Mouse (Mus musculus): ENCODE results near the gene Gm973. TPM values are rescaled to one million over a fixed set of nuclear protein-coding genes. Genes with fewer than 3 reads are reported as not detected.

Gene Gm973
- total and polyA plus RNA-seq, 3 experiments = 0.23 TPM; not detected in 2

- TF ChIP-seq ZKSCAN1 (IDR thresholded peaks at IDR 0.05; ENCODE audit: low read depth, low read length) (no peak), POLR2AphosphoS5 (IDR thresholded peaks at IDR 0.05; ENCODE audit: borderline replicate concordance, low read depth, low read length) (no peak), ZNF384 (IDR thresholded peaks at IDR 0.05; ENCODE audit: low read depth, low read length) (peak; percentile 93), EP300 (IDR thresholded peaks at IDR 0.05; ENCODE audit: low read depth in 1 of 2, low read length in 2 of 2) (no peak; a peak in 1 of 4 replicates), NRF1 (IDR thresholded peaks at IDR 0.05; ENCODE audit: insufficient read depth, low read depth, low read length, poor library complexity, severe bottlenecking) (no peak), ETS1 (IDR thresholded peaks at IDR 0.05; ENCODE audit: low read depth, low read length) (no peak), SIN3A (IDR thresholded peaks at IDR 0.05; ENCODE audit: low read length) (peak; percentile 4; the same call in 1 of the 2 replicates)
These were observed 35.1 kb upstream of the Gm973 start (continued) for GRCm38 (mm10) chr1:59480821-59481455.

GRCm38 (mm10) chr1:59481456-59482291 is 34.4 kb upstream of the Gm973 start:
- H3K27ac ChIP-seq (ENCODE audit: control insufficient read depth, low read depth, low read length) = peak overlapping the region; percentile 93
- H3K9me3 ChIP-seq (replicated peaks; ENCODE audit: insufficient read depth, low read length) = no peaks in the 10 kb centered on the region
- H3K4me3 ChIP-seq (ENCODE audit: control insufficient read depth in 1 of 2, insufficient read depth in 1 of 2, low read depth in 2 of 2, low read length in 2 of 2) = peak overlapping the region; percentile 69 to 88
- DNase-seq (ENCODE audit: low read depth, low spot score) = peak; percentile 98
- H3K27me3 ChIP-seq (ENCODE audit: control insufficient read depth in 1 of 2, insufficient read depth in 2 of 2, low read length in 2 of 2) = no peaks in the 10 kb centered on the region
- H3K9ac ChIP-seq (ENCODE audit: control insufficient read depth, low read depth, low read length, poor library complexity, severe bottlenecking) = peak overlapping the region; percentile 86
- peaks cover 44% of the 10 kb centered on the region for H3K79me2 ChIP-seq (ENCODE audit: control insufficient read depth, insufficient read depth, low read length, poor library complexity)
- peaks cover 8 to 25% of the 10 kb centered on the region in 2 experiments for H3K4me1 ChIP-seq (ENCODE audit: control insufficient read depth in 1 of 2, insufficient read depth in 2 of 2, low read length in 2 of 2)
- peaks cover 1 to 19% of the 10 kb centered on the region in 2 experiments; a peak in 3 of 4 replicates for H3K36me3 ChIP-seq (ENCODE audit: control insufficient read depth in 1 of 2, insufficient read depth in 2 of 2, low read length in 2 of 2)
- 0 out of 2 replicates have a peak, but pooled peaks have one; percentile 6 for TF ChIP-seq NRF1 (IDR thresholded peaks at IDR 0.05; ENCODE audit: insufficient read depth, low read depth, low read length, poor library complexity, severe bottlenecking)
- TF ChIP-seq ZC3H11A (IDR thresholded peaks at IDR 0.05; ENCODE audit: low read depth, low read length) = no peak
- peak; percentile 64 for TF ChIP-seq TBP (IDR thresholded peaks at IDR 0.05; ENCODE audit: low read depth, low read length)
- peak in 1 of 2 experiments; percentile 31; a peak in 2 of 4 replicates for TF ChIP-seq EP300 (IDR thresholded peaks at IDR 0.05; ENCODE audit: low read depth in 1 of 2, low read length in 2 of 2)
- TF ChIP-seq MXI1 (IDR thresholded peaks at IDR 0.05; ENCODE audit: low read depth, low read length) = peak; percentile 84
- peak; percentile 87 for TF ChIP-seq MAX (IDR thresholded peaks at IDR 0.05; ENCODE audit: low read length)
- peak; percentile 69 to 84 for TF ChIP-seq POLR2A (IDR thresholded peaks at IDR 0.05; ENCODE audit: control insufficient read depth in 1 of 2, insufficient read depth in 1 of 2, low read depth in 1 of 2, low read length in 2 of 2, poor library complexity in 1 of 2)
- no peak for TF ChIP-seq JUND (IDR thresholded peaks at IDR 0.05; ENCODE audit: low read depth, low read length)
- peak; percentile 90 for TF ChIP-seq ELF1 (IDR thresholded peaks at IDR 0.05; ENCODE audit: low read depth, low read length)
- TF ChIP-seq CHD2 (IDR thresholded peaks at IDR 0.05; ENCODE audit: low read length) = peak; percentile 82
- TF ChIP-seq MEF2A (IDR thresholded peaks at IDR 0.05; ENCODE audit: extremely low read depth, insufficient replicate concordance, low read depth, low read length, poor library complexity, severe bottlenecking) = no peak
- no peak for TF ChIP-seq RCOR1 (IDR thresholded peaks at IDR 0.05; ENCODE audit: low read depth, low read length)
- TF ChIP-seq BHLHE40 (IDR thresholded peaks at IDR 0.05; ENCODE audit: borderline replicate concordance, low read depth, low read length) = no peak; the same call in 1 of the 2 replicates
- peak; percentile 61; the same call in 1 of the 2 replicates for TF ChIP-seq E2F4 (IDR thresholded peaks at IDR 0.05; ENCODE audit: borderline replicate concordance, low read depth, low read length)
- no peak for TF ChIP-seq USF2 (IDR thresholded peaks at IDR 0.05; ENCODE audit: borderline replicate concordance in 1 of 2, insufficient read depth in 1 of 2, low read depth in 1 of 2, low read length in 2 of 2)
- peak; percentile 73 for TF ChIP-seq SIN3A (IDR thresholded peaks at IDR 0.05; ENCODE audit: low read length)
- no peak for TF ChIP-seq ZKSCAN1 (IDR thresholded peaks at IDR 0.05; ENCODE audit: low read depth, low read length)
- no peak for TF ChIP-seq CTCF (IDR thresholded peaks at IDR 0.05 in 2 of 3, conservative IDR thresholded peaks at IDR 0.05 in 1 of 3; ENCODE audit: control insufficient read depth in 1 of 3, insufficient read depth in 1 of 3, low read depth in 2 of 3, low read length in 3 of 3, poor library complexity in 1 of 3, severe bottlenecking in 1 of 3)
- peak; percentile 87 for TF ChIP-seq MYC (IDR thresholded peaks at IDR 0.05; ENCODE audit: low read depth, low read length)
- no peak for TF ChIP-seq POLR2AphosphoS5 (IDR thresholded peaks at IDR 0.05; ENCODE audit: borderline replicate concordance, low read depth, low read length)
- no peak for TF ChIP-seq TAL1 (IDR thresholded peaks at IDR 0.05; ENCODE audit: low read length)
- TF ChIP-seq ZMIZ1 (IDR thresholded peaks at IDR 0.05; ENCODE audit: low read depth, low read length) = peak; percentile 94
- no peak; the same call in none of the 2 replicates for TF ChIP-seq CHD1 (IDR thresholded peaks at IDR 0.05; ENCODE audit: low read depth, low read length)
- peak; percentile 53; the same call in 1 of the 2 replicates for TF ChIP-seq HCFC1 (IDR thresholded peaks at IDR 0.05; ENCODE audit: low read depth, low read length)
- peak; percentile 91 for TF ChIP-seq MAZ (IDR thresholded peaks at IDR 0.05; ENCODE audit: low read depth, low read length)
- no peak for TF ChIP-seq MAFK (IDR thresholded peaks at IDR 0.05; ENCODE audit: borderline replicate concordance, low read depth, low read length)
- TF ChIP-seq TCF12 (IDR thresholded peaks at IDR 0.05; ENCODE audit: low read depth, low read length) = peak; percentile 79
- peak; percentile 70 for TF ChIP-seq NELFE (IDR thresholded peaks at IDR 0.05; ENCODE audit: low read depth, low read length)

All from MEL (cell line).